Mouse (Mus musculus) intestine, embryonic 15.5 days (tissue): ENCODE data around the gene Erich6b. TPM values are rescaled to one million over a fixed set of nuclear protein-coding genes. Genes with fewer than 3 reads are reported as not detected.

Experiments used
- ATAC-seq: fragments of 200-750 bp; cut with Nextera tagmentation; 2 replicates; pipeline ENCODE4 v1.8.0; 2017; ENCODE audit warnings: moderate TSS enrichment, moderate library complexity
- H3K27ac ChIP-seq: fragments of 300-500 bp; sonication (generic); 2 replicates; pipeline ENCODE4 v1.5.1; 2015; ENCODE audit warnings: mild to moderate bottlenecking, inconsistent platforms
- H3K27me3 ChIP-seq: fragments of 300-500 bp; sonication (generic); replicated peaks from 2 replicates; pipeline ENCODE4 v1.6.1; 2015; ENCODE audit warnings: inconsistent platforms
- H3K36me3 ChIP-seq: fragments of 300-500 bp; sonication (generic); 2 replicates; pipeline ENCODE4 v1.6.1; 2015; ENCODE audit warnings: inconsistent platforms
- H3K4me1 ChIP-seq: fragments of 300-500 bp; sonication (generic); replicated peaks from 2 replicates; pipeline ENCODE4 v1.6.1; 2015; ENCODE audit warnings: inconsistent platforms
- H3K4me2 ChIP-seq: fragments of 300-500 bp; sonication (generic); replicated peaks from 2 replicates; pipeline ENCODE4 v1.6.1; 2015; ENCODE audit warnings: mild to moderate bottlenecking, inconsistent platforms
- H3K4me3 ChIP-seq: fragments of 300-500 bp; sonication (generic); replicated peaks from 2 replicates; pipeline ENCODE4 v1.5.1; 2015; ENCODE audit warnings: inconsistent platforms
- H3K9ac ChIP-seq: fragments of 300-500 bp; sonication (generic); 2 replicates; pipeline ENCODE4 v1.6.1; 2015; ENCODE audit warnings: inconsistent platforms
- H3K9me3 ChIP-seq: fragments of 300-500 bp; sonication (generic); 2 replicates; pipeline ENCODE4 v1.6.1; 2016; ENCODE audit warnings: inconsistent platforms
- WGBS: fragments of 180-500 bp; shearing (Covaris S2); methylation state at CpG from one replicate; pipeline ENCODE4 v1.1.7; 2015; 5-methylcytosine and 5-hydroxymethylcytosine counted together
- polyA plus RNA-seq: library from polyadenylated mRNA; unstranded; fragments of >200 nt; fragmentation: Nextera tagmentation; extraction: Ambion mirVana; gene quantifications from 2 replicates; pipeline ENCODE4 v1.2.1, GENCODE M21; 2015

Erich6b gene
- not detected in 2 replicates for polyA plus RNA-seq

DNA sequence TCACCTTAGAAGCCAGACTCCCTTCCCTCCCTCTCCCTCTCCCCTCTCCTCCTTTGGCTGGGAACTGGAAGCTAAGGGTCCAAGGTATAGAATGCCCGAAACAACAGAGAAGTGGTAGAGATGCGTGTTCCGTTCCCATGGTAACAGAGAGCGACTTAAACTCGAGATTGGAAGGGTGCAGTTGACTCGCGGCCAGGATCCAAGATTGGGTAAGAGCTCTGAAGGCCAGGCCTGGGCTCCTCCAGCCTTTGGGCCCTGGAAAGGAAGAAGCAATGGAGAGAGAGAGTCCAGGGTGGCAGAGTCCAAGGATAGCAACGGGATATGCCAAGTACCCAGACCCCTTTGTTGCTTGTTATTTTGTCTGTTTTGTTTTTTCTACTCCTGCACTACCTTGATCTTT, at the start of gene Erich6b:
TSS of gene Erich6b (plus strand) at position 180 of the 400 bp plus-strand sequence.
- no peaks in the 10 kb centered on the region for H3K36me3 ChIP-seq
- no peaks in the 10 kb centered on the region for H3K4me1 ChIP-seq
- H3K4me3 ChIP-seq: no peak within 1 kb of the TSS
- 82% methylated on average over 8 of the region's 8 CpGs for WGBS
- ATAC-seq: no peak
- no peaks in the 10 kb centered on the region for H3K9me3 ChIP-seq
- no peaks in the 10 kb centered on the region for H3K27me3 ChIP-seq
- H3K4me2 ChIP-seq: no peak within 1 kb of the TSS
- H3K9ac ChIP-seq: no peak within 1 kb of the TSS
- no peak within 1 kb of the TSS for H3K27ac ChIP-seq

GRCm38 (mm10) chr14:75592978-75593377, 49.1 kb upstream of the Erich6b start, which contains the start of gene Spert:
Gene Spert, minus strand, starts transcription at chr14:75593116.
- H3K4me2 ChIP-seq: no peak within 1 kb of the TSS
- H3K27me3 ChIP-seq: no peaks in the 10 kb centered on the region
- no peaks in the 10 kb centered on the region for H3K36me3 ChIP-seq
- no peaks in the 10 kb centered on the region for H3K9me3 ChIP-seq
- ATAC-seq: no peak
- H3K4me3 ChIP-seq: no peak within 1 kb of the TSS
- H3K27ac ChIP-seq: no peak within 1 kb of the TSS
- H3K4me1 ChIP-seq: no peaks in the 10 kb centered on the region
- WGBS: 58% methylated on average over 3 of the region's 3 CpGs
- H3K9ac ChIP-seq: no peak within 1 kb of the TSS

- H3K4me2 ChIP-seq: no peak overlapping the region
- H3K27ac ChIP-seq: no peak overlapping the region
- no peaks in the 10 kb centered on the region for H3K27me3 ChIP-seq
- no peaks in the 10 kb centered on the region for H3K4me1 ChIP-seq
- H3K36me3 ChIP-seq: no peaks in the 10 kb centered on the region
- no peaks in the 10 kb centered on the region for H3K9me3 ChIP-seq
- no peak for ATAC-seq
- WGBS: 94% methylated on average over 2 of the region's 2 CpGs
- H3K4me3 ChIP-seq: no peak overlapping the region
- H3K9ac ChIP-seq: no peak overlapping the region
These were observed 32.9 kb upstream of the Erich6b start for GRCm38 (mm10) chr14:75609176-75609575.

DNA sequence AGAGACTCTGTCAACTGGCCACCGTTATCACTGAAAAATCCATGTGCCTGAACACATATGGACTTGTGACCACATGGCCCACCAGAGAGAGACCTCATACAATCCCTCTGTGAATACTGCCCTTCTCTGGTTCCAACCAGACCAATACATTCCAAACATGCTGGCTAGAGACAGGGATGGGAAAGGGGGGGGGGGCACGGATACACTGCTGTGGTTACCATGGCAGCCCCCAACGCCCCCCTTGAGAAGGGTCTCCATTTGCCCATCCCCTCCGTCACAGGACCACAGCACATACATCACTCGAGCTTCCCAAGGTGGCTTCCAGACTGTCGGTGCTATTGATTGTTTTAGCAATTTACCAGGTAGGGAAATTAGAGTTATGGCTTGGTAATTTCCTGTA, 25.7 kb upstream of the Erich6b start:
- no peak overlapping the region for H3K9ac ChIP-seq
- H3K4me2 ChIP-seq: no peak overlapping the region
- no peak overlapping the region for H3K27ac ChIP-seq
- WGBS: 76% methylated on average over 6 of the region's 6 CpGs
- H3K36me3 ChIP-seq: no peaks in the 10 kb centered on the region
- H3K27me3 ChIP-seq: no peaks in the 10 kb centered on the region
- H3K9me3 ChIP-seq: no peaks in the 10 kb centered on the region
- H3K4me3 ChIP-seq: no peak overlapping the region
- H3K4me1 ChIP-seq: no peaks in the 10 kb centered on the region
- no peak for ATAC-seq

DNA sequence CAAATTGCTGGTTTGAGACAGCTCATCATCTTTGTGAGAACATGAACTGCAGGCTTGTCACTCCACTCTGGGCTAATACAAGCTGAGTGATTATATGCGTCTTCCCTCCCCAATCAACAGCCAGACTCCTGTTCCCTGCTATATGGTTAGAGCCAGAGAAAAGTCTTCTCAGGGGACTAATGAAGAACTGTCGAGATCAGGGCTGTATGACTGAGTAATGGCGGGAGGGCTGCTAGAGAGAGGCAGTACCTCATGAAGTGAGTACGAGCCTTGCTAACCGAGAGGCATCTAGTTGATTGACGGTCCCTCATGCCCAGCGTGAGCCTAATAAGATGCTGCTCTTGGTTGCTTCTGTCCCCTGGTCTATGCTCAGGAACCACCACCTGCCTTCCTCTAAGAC, 19.1 kb upstream of the Erich6b start:
- no peak for ATAC-seq
- Histone ChIP-seq H3K27me3 (no peaks in the 10 kb centered on the region), H3K4me3 (no peak overlapping the region), H3K27ac (no peak overlapping the region), H3K36me3 (no peaks in the 10 kb centered on the region), H3K9me3 (no peaks in the 10 kb centered on the region), H3K4me1 (no peaks in the 10 kb centered on the region), H3K9ac (no peak overlapping the region), H3K4me2 (no peak overlapping the region)
- 80% methylated on average over 7 of the region's 7 CpGs for WGBS

- H3K4me3 ChIP-seq: no peak overlapping the region
- no peak overlapping the region for H3K27ac ChIP-seq
- H3K4me1 ChIP-seq: no peaks in the 10 kb centered on the region
- no peaks in the 10 kb centered on the region for H3K27me3 ChIP-seq
- 86% methylated on average over 8 of the region's 8 CpGs for WGBS
- H3K4me2 ChIP-seq: no peak overlapping the region
- no peak overlapping the region for H3K9ac ChIP-seq
- no peaks in the 10 kb centered on the region for H3K9me3 ChIP-seq
- no peak for ATAC-seq
- no peaks in the 10 kb centered on the region for H3K36me3 ChIP-seq
These were observed 13.2 kb upstream of the Erich6b start for GRCm38 (mm10) chr14:75628870-75629269.

- Histone ChIP-seq H3K27me3 (no peaks in the 10 kb centered on the region), H3K4me2 (no peak overlapping the region), H3K4me1 (no peaks in the 10 kb centered on the region), H3K27ac (no peak overlapping the region), H3K36me3 (no peaks in the 10 kb centered on the region), H3K9me3 (no peaks in the 10 kb centered on the region), H3K9ac (no peak overlapping the region), H3K4me3 (no peak overlapping the region)
- no peak for ATAC-seq
- 54% methylated on average over 12 of the region's 12 CpGs for WGBS
These were observed 6.7 kb upstream of the Erich6b start for GRCm38 (mm10) chr14:75635350-75635749.

- Histone ChIP-seq H3K36me3 (no peaks in the 10 kb centered on the region), H3K27me3 (no peaks in the 10 kb centered on the region), H3K27ac (no peak overlapping the region), H3K4me1 (no peaks in the 10 kb centered on the region), H3K4me2 (no peak overlapping the region), H3K4me3 (no peak overlapping the region), H3K9me3 (no peaks in the 10 kb centered on the region), H3K9ac (no peak overlapping the region)
- ATAC-seq: no peak
- 59% methylated on average over 7 of the region's 7 CpGs for WGBS
These were observed 6.0 kb upstream of the Erich6b start for GRCm38 (mm10) chr14:75636107-75636506.

DNA sequence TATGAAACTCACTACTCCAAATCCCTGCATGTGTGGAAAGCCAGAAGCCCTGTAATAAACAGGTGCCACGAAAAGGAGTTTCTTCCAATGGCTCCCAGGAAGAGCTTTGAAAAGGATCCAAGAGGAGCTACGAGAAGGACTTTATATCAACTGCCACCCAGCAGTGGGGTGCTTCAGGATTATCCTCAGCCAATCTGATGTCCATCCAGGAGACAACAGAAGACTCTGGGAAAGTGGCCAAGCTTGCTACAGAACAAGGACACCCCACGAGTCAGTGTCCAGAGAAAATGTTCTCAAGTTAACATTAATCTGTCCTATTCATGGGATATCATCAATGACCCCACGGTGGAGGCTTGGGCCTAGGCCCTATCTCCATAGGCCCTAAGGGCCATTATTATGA, 4.4 kb upstream of the Erich6b start:
- Histone ChIP-seq H3K9ac (no peak overlapping the region), H3K4me1 (no peaks in the 10 kb centered on the region), H3K27me3 (no peaks in the 10 kb centered on the region), H3K36me3 (no peaks in the 10 kb centered on the region), H3K4me3 (no peak overlapping the region), H3K27ac (no peak overlapping the region), H3K9me3 (no peaks in the 10 kb centered on the region), H3K4me2 (no peak overlapping the region)
- 82% methylated on average over 4 of the region's 4 CpGs for WGBS
- ATAC-seq: no peak

DNA sequence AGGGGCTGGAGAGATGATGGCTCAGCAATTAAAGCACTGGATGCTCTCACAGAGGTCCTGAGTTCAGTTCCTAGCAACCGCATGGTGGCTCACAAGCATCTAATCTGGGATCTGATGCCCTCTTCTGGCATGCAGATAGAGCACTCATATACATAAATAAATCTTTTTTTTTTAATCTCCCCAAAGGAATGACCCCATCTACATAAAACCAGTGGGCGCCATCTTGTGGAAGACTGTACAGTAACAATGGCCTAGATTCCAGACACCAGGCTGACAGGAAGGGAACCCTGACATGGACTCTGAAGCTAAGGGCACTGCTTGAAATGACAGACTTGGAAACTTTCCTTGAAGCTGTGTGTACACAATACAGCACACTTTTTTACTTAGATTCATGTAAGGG, 1.2 kb upstream of the Erich6b start:
- H3K27ac ChIP-seq: no peak overlapping the region
- no peaks in the 10 kb centered on the region for H3K4me1 ChIP-seq
- WGBS: 87% methylated on average over 2 of the region's 2 CpGs
- no peaks in the 10 kb centered on the region for H3K36me3 ChIP-seq
- no peak overlapping the region for H3K4me3 ChIP-seq
- H3K9ac ChIP-seq: no peak overlapping the region
- no peaks in the 10 kb centered on the region for H3K9me3 ChIP-seq
- H3K4me2 ChIP-seq: no peak overlapping the region
- ATAC-seq: no peak
- no peaks in the 10 kb centered on the region for H3K27me3 ChIP-seq

- Histone ChIP-seq H3K27ac (no peak overlapping the region), H3K4me1 (no peaks in the 10 kb centered on the region), H3K9me3 (no peaks in the 10 kb centered on the region), H3K27me3 (no peaks in the 10 kb centered on the region), H3K4me3 (no peak overlapping the region), H3K36me3 (no peaks in the 10 kb centered on the region), H3K4me2 (no peak overlapping the region), H3K9ac (no peak overlapping the region)
- WGBS: 67% methylated on average over 6 of the region's 6 CpGs
- ATAC-seq: no peak
These were observed 690 bp upstream of the Erich6b start for GRCm38 (mm10) chr14:75641369-75641768.

DNA sequence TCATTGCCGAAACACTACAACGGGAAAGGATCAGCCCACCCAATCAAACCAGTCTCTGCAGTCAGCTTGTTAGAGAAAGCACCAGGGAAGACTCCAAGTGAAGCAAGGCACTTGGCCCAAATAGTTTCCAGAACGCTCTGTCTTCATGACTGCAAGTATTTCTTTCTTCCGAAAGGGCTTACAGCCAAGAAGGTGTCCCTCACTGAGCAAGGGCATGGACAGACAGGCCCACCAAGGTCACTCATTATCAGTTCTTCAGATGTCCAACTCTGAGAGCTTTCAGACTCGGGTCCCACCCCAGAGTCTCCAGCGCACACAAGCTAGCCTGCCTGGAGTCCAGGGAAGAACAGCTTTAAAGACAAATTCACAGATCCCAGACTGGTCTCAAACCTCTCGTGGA, 3.4 kb downstream of the Erich6b start:
- Histone ChIP-seq H3K4me3 (no peak overlapping the region), H3K4me1 (no peaks in the 10 kb centered on the region), H3K27ac (no peak overlapping the region), H3K36me3 (no peaks in the 10 kb centered on the region), H3K4me2 (no peak overlapping the region), H3K9me3 (no peaks in the 10 kb centered on the region), H3K27me3 (no peaks in the 10 kb centered on the region), H3K9ac (no peak overlapping the region)
- no peak for ATAC-seq
- 88% methylated on average over 7 of the region's 7 CpGs for WGBS

DNA sequence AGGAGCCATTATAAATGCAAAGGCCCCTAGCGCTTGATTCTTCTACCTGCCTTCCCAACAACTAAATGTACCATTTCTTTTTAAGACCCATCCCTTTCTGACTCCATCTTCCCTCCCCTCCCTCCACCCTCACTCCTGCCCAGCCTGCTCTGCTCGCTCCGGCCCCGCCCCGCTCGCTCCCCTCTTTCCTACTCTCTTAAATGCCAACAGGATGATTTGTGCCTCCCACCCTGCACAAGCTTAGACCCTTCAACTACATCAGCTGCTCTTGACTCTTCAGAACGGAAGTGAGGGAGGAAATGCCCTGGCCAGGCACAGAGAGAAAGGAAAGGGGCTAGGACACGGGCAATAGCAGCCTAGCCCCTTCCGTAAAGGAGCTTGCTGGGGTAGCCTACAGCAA, 4.0 kb downstream of the Erich6b start:
- WGBS: 47% methylated on average over 9 of the region's 9 CpGs
- Histone ChIP-seq H3K36me3 (no peaks in the 10 kb centered on the region), H3K4me1 (no peaks in the 10 kb centered on the region), H3K27ac (no peak overlapping the region), H3K9me3 (no peaks in the 10 kb centered on the region), H3K4me2 (no peak overlapping the region), H3K27me3 (no peaks in the 10 kb centered on the region), H3K4me3 (no peak overlapping the region), H3K9ac (no peak overlapping the region)
- no peak for ATAC-seq
